Mouse (Mus musculus) G1E (cell line): ENCODE measurements around the gene Palm2.

Experiments
- CTCF ChIP-seq: IDR thresholded peaks from 2 replicates; pipeline ENCODE4 v1.5.1; 2012; ENCODE audit warnings: low read depth, low read length, inconsistent platforms, mixed read lengths
- GATA1 ChIP-seq: IDR thresholded peaks from 2 replicates; pipeline ENCODE4 v1.6.1; 2012; ENCODE audit warnings: borderline replicate concordance, low read length, inconsistent platforms, mixed read lengths
- POLR2AphosphoS5 ChIP-seq: IDR thresholded peaks from 2 replicates; pipeline ENCODE4 v1.6.1; 2012; ENCODE audit warnings: low read depth, low read length, inconsistent platforms; ENCODE audit not compliant: insufficient replicate concordance
- TAL1 ChIP-seq: conservative IDR thresholded peaks from 2 replicates; pipeline ENCODE4 v1.6.1; 2012; ENCODE audit warnings: low read depth, low read length, inconsistent platforms, mixed read lengths

DNA sequence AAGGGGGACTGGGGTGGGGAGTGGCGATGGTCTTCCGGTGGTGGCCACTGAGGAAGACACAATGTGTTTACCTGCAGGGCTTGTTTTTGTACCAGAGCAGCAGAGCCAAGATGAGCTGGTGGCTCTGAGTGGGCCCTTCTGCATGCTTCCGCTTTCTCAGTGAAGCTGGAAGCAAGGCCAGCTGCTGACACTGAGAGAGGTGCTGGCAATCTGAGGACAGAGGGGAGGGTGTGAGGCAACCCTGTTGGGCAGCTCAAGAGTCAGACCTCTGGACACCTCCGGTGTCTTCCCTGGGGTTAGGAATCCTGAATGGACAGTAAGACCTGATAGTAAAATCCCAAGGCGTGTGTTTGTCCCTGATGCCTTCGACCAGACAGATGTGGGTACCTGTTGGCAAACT, 165.9 kb downstream of the Palm2 start:
- no peak for TF ChIP-seq TAL1
- TF ChIP-seq CTCF: no peak
- TF ChIP-seq GATA1: no peak
- TF ChIP-seq POLR2AphosphoS5: no peak
